Mouse (Mus musculus) NIH3T3 (cell line): ENCODE measurements around the gene 4931428F04Rik.
A peak's percentile ranks its signal among the peaks of the same experiment; 100 is the strongest.

Source experiments
- DNase-seq: peaks from one replicate; pipeline ENCODE4 v3.0.0-alpha.2; 2012; ENCODE audit warnings: low read depth

Gene 4931428F04Rik

DNA sequence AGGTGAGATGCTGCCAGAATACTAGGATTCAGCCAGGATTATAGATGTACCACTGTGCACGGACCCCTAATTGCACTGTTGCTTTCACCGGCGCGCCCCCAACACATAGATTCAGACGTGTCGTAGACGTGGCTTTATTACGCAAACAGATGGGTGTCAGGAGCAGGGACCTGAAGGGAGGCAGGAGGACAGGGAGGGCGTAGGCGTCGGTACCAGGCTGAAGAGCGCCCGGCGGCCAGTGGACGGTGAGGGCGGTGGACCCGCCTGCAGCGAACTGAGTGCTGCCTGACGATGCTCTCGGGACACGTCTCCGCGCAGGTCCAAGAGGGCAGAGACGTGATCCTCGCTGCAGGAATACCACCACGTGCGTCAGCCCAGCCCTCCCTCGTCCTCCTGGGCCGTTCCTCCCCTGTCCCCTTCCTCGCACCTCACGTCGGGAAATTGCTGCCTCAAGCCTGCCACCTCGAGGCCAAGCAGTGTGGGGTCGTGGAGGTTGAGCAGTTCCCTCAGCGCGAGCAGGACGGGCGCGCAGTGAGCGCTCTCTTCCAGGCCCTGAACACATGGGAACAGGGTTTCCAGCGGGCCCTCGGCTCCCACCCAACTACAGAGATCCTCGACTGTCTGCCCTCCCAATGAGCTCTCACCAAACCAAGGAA, at the start of gene 4931428F04Rik:
Gene 4931428F04Rik (minus strand): TSS at position 60 of the 656 bp plus-strand sequence.
- peak; percentile 33 for DNase-seq

DNA sequence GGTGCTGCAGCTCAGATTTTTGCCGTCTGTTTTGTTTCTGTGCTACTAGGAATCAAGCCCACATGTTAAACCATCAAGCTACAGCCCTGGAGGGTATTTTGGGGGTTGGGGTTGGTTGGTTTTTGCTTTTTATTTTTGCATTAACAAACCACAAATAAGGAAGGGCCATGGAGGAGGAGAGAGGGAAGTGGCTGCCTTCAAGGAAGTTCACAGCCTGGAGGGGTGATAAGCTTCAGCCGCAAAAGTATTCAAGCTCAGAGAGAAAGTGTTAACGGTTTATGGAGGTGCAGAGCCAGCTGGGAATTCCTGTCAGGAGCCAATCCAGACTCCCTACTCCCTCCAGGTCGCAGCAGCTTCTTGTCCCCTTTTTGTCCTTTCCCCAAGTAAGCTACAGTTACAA, 49.3 kb upstream of the 4931428F04Rik start:
- no peak for DNase-seq

DNA sequence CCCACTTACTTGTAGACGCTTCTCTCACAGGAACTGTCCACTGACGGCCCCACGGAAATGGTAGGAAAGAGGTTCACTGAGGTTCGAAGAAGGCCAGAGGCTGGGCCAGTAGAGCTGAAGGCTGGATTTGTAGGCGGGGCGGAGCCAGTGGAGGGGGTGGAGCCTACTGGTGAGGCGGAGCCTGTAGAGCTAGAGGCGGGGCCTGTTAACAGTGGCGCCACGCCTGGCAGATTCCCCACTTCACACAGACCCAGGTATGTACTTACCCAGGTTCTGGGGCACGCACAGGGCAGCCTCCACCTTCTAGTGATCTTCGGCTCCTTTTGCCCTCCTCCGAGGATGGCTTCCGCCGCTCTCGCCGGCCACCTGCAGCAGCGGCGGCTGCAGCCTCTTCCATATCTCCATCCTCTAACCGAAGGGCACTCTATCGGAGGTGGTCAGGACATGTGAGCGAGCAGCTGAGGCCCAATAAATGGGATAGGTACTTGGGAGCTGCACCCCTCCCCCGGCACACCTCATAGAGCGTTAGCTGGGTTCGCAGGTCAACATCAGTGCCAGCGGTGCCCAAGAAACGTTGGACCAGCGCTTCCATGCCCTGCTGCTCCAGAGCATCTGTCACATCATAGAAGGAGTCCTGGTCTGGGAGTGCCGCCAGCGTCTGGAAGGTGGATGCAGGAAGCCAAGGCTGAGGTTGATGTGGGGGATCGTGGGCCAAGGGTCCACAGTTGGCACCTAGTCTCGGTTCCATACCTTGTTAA, 46.9 kb upstream of the 4931428F04Rik start:
- no peak for DNase-seq

DNA sequence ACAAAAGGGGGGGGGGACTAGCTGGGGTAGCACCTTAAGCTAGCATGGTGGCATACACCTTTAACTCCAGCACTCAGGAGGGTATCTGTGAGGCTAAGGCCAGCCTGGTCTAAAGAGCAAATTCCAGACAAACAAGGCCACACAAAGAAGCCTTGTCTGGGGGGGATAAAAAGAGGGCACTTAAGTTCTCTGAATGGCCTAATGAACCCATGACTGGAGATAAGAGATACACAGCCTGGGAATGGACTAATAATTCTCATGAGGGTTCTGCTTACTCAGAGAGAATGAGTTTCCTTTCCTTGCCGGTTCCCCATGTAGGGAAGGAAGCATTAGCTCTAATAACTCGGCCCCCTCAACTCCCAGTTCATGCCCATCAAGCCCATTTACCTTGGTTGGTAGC, 42.9 kb upstream of the 4931428F04Rik start:
- no peak for DNase-seq

DNA sequence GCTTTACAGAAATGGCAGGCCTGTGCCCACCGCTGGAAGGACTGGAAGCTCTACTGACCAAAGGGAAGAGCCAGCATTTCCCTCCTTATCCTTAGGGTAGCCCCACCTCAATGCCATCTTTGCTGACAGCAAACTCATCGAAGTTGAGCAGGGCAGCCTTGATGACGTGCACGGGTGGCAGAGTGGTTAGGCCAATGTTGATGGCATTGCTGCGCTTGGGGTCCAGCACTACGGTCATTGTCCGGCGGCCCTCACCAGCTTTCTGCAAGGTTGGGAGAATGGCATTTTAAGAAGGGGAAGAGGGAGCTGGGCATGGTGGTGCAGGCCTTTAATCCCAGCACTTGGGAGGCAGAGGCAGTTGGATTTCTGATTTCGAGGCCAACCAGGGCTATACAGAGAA, 42.3 kb upstream of the 4931428F04Rik start:
- no peak for DNase-seq

DNA sequence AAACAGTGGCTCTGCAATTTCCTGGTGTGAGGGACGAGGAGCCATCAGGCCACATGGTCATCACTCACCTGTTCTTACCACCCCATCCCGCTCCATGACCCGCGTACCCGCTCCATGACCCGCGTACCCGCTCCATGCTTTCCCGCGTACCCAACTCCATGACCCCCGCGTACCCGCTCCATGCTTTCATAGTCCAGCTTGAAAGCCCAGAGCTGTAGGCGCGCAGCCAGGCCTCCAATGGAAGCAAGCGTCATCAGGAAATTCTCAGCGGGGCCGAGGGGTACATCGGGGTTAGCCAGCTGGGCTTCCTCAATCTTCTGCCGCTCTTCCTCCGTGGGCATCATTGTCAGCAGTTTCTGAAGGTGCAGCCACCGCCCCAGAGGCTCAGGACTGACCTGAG, 41.8 kb upstream of the 4931428F04Rik start:
- DNase-seq, result no peak

DNA sequence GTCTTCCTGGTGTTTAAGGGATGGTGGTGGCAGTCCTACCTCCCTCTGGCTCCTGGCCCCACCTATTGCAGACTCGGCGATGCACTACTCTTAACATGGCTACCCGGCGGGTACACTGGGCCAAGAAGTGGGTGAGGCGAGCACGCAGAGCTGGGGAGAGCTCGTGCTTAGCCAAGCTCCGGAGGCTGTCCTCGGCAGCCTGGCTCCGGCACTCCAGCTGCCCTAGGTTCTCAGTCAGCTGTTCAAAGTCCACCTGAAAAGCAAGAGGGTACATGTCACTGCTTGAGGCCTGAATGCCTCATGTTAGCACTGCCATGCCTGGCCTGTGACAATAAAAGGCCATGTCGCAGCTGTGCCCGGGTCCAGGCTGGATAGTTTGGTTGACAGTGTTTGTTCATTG, 40.7 kb upstream of the 4931428F04Rik start:
- DNase-seq, result no peak

DNA sequence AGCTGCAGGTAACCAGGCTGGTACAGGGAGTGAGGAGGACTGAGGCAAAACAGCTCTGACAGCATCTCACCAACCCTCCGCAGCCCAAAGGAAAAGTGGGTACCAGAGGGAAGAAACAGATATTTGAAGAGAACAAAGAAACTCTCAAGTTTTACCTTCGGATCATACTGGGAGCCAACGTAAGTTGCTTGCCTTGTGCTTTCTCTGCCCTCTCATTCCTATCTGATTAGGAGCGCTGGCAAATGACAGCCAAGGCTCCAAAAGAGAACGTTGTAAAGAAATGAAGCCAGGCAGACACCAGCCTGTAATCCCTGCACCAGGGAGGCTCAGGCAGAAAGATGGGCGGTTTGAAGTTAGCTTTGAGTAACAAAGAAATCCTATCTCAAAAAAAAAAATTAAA, 37.3 kb upstream of the 4931428F04Rik start:
- DNase-seq, result no peak

DNA sequence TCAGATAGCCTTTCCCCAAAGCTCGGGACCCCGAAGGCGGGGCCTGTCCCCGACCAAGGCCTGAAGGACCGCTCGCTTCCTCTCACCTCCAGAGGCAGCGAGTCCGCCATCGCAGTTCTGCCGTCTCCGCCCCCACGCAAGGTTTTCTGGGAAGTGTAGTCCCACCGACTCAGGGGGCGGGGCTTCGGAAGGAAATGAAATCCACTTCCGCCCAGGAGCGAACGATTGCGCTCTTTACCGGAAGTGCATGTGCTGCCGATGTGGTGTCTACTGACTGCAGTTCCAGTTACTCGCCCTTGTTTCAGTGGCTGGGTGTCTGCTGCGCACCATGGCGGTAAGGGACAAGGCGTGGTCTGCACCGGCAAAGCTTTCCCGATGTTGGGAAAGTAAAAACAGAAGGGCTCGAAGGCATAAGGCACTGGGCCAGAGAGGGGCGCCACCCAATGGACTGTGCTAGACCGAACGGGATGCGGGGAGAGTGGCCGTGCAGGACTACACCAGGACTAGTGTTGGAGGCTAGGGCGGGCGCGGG, 36.5 kb upstream of the 4931428F04Rik start, which contains the start of the genes Lrrc29 and Tmem208:
Gene Lrrc29 (minus strand): TSS at position 138 of the 532 bp plus-strand sequence.
Gene Tmem208 (plus strand): TSS at position 214 of the 532 bp plus-strand sequence.
- peak; percentile 98 for DNase-seq

DNA sequence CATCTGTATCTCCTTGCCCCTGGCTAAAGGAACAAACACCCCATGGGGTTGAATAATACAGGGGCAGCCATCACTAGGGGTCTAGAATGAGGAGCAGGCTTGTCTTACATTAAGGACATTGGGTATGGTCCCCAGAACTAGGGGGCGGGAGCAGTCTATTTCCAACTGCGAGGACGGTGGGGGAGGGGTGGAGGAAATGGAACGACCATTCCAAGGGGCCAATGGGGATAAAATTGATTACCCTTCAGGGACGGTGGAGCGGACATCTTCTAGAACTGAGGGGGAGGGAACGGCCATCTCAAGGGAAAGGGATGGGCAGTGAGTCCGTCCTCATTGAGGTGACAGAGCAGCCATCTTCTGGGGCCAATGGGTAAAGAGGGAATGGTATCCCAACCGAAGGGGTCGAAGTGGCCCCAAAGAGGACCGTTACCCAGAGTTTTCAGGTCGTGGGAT, 36.0 kb upstream of the 4931428F04Rik start:
- DNase-seq, result peak; percentile 32

DNA sequence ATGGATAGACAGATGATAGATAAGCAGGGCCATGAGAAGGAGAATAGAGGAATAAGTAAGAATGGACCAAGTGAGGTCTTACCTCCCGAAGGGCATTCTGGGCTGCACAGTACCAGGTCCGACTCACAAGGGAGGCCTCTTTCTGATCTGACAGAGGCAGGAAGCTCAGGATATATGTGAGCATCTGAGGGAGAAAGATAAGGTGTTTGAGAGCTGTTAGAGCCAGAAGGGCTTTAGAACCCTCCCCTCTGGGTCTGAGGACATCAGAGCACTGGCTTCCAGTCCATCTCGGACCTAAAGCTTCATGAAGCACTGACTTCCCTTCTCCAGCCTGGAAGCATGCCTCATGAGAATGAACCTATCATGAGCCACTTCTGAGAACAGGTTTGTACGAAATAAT, 33.5 kb upstream of the 4931428F04Rik start:
- no peak for DNase-seq

DNA sequence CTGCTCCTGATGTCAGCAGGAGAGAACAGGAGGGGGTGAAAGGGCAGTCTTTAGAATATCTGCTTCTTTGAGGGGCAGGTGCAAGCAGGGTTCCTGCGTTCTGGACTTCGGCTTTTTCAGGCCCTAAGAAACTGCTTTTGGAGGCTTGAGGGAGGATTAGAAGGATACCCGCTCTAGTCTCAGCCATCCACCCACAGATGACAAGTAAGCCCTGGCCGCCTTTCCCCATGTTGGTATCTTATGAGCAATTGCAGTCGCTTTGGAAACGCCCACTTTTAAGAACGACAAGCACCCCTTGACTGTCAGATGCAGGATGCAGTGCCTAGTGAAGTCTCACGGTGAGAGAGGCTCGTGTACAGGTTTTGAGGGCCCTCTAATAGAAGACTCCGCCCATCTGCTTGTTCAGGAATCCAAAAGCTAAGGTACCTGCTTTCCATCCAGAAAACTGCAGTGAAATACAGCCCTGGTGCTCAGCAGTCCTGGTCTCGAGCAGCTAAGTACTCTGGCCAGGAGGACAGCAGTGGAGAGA, 29.1 kb upstream of the 4931428F04Rik start:
- DNase-seq, result no peak

DNA sequence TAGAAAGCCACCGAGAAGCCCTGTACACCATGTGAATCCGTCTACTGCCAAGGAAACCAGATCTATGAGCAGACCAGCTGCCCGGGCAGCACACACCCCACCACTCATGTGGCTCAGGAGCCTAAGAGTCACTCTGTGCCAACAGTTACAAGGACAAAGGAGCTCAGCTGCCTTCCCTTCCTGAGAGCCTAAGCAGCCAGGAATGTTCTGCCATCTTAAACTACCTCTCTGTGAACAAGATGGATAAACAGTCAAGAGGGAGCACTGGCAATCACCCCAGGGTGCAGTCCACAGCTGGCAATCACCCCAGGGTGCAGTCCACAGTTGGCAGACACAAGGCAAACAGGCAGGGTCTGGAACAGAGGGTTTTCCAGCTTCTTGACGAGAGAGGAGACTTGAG, 28.3 kb upstream of the 4931428F04Rik start:
- no peak for DNase-seq

DNA sequence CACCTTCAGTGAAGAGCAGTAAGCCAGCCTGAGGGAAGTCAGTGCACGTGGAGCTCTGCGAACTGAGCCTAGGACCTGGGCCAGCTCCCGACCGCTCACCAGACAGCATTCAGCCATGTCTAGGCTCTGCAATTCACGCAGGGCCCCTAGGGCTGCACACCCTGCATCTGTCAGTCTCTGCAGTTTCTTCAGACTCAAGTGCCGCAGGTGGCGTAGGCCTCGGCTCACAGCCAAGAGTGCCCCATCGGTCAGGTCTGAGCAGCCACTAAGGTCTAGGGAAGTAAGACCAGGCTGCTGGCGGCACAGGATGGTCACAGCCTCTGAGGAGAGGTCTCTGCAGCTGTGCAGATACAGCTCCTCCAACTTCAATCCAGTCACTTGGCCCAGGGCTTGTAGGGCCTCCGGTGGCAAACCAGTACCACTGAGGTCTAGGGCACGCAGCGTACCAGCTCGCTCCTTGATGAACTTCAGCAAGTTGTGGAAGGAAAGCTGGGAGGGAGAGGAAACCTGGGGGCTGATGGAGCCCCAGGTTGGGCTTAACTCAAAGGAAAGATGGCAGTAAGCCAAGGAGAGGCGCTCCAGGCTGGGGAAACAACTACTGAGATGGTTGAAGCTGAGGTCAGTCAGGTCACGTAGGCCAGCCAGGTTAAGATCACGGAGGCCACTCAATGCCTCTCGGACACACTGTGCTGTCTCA, 25.6 kb upstream of the 4931428F04Rik start:
- DNase-seq, result no peak

DNA sequence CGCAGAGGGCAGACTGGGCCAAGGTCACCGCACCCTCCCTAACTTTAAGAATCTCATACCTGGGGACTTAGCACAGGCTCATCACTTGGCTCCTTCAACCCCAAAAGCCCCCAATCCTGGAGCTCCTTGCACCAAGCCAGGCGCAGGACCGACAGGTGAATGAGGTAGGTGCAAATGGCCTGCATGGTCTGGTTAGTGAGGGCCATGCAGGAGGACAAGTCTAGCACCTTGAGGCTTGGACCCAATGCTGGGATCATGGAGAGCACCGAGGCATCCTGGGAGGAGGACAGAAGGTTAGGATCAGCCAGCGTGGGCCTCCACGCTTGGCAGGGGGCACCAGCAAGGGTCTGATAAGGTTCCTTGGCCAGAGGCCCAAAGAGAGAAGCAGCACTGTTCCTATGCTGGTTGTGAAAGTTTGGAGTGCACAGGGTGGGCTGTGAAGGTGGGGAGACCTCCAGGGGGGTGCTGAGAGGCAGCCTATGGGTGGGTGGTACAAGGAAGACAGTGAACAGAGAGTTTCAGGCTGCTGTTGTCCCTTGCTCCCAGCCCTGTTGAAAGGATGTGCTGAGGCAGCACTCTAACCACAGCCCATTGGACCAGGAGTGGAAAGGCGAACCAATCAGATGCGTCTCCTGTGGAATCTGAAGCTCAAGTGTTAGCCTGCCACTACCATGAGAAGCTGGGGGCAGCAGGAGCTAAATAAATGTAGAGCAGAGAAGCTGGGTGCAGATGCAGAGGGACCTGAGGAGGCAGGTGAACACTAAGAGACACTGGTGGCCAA, 24.1 kb upstream of the 4931428F04Rik start:
- no peak for DNase-seq

DNA sequence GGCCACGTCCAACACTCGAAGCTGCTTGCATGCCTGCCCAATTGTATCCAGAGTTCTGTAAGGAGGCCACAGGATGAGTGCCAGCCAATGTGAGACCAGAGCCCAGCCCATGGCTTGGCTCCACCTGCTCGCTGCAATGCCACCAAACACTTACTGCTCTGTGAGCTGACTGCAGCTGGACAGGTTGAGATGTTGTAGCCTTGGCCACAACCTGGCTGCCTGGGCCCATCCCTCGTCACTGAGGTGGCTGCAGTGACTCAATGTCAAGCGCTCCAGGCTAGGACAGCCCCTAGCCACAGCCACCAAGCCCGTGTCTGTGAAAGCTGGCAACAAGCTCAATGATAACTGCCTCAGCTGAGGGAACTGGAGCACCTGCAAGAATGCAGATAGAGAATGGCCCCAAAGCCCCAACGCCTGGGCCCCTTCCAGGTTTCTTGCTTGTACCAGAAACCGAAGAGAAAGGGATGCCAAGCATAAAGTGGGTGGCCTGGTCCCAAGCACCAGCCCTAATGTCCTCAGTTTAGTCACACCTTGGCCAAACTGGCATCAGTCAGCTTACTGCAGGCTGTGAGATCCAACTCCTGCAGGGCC, 23.3 kb upstream of the 4931428F04Rik start:
- DNase-seq, result no peak

DNA sequence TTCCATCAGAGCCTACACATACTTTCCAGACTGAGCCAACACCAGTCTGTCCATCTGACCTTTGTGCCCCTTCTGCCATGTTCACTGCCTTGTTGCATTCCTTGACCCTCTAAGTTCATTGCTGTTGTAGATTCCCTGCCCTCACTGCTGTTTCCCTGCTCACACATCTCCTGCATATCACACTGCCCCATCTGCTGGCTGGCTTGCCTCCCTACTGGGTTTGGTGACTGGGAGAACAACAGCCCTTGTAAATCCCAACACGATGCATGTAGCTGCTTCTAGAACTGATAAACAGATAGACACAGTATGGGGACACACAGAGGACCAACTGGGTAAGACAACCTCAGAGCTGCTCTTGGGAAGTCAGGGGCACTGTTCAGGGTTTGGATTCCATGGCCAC, 22.1 kb upstream of the 4931428F04Rik start:
- DNase-seq, result no peak

DNA sequence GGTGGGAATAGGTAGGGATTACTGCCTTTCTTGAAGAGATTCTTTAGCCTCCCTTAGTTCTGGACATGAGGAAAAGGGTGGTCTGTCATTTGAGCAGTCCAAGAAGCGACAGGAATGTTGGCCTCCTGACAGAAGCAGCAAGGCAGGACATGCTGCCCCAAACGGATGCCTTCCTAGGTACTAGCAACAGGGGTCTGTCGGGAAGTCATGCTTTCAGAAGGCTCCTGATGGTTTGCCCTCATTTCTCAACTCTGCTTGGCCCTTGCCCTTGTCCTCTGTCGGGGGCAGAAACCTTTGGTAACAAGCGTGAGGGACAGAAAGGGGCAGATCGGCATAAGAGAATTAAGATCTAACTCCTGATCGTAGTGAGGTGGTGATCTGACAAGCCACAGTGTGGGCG, 20.5 kb upstream of the 4931428F04Rik start:
- no peak for DNase-seq

DNA sequence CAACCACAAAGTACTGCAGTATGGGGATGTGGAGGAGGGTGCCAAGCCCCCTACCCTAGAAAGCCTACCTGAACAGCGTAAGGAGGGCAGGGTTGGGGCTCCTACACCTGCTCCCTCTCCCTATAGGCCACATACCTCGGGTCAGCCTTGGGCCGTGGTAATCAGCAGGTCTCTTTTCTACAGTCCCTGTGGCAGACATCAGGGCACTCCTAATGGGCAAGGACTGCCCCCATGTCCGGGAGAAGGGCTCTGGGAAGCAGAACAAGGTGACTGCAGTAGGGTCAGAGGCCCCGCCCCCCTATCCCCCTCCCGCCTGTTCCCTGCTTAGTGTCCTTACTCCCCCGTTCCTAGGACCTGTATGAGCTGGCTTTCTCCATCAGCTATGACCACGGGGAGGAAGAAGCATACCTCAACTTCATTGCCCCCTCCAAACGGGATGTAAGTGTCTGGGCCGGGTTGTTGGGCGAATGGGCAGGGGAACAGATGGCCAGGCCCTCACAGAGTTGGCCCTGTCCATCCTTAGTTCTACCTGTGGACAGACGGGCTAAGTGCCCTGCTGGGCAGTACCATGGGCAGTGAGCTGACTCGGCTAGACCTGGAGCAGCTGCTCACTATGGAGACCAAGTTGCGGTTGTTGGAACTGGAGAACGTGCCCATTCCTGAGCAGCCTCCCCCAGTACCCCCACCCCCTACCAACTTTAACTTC, 19.6 kb upstream of the 4931428F04Rik start:
- DNase-seq, result no peak

DNA sequence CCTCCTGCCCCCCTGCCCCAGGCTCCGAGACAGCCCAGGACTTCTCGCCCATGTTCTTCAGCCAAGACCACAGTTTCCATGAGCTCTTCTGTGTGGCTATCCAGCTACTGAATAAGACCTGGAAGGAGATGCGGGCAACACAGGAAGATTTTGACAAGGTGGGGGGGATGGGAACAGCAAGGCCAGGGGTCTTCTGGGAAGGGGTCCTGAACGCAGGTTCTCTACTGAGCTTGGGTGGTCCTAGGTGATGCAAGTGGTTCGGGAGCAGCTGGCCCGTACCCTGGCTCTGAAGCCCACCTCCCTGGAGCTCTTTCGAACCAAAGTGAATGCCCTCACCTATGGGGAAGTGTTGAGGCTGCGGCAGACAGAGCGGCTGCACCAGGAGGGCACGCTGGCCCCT, 18.8 kb upstream of the 4931428F04Rik start:
- DNase-seq, result no peak
